29 mouse cellular contexts compared by ENCODE assay signal in the genomic region with DNA sequence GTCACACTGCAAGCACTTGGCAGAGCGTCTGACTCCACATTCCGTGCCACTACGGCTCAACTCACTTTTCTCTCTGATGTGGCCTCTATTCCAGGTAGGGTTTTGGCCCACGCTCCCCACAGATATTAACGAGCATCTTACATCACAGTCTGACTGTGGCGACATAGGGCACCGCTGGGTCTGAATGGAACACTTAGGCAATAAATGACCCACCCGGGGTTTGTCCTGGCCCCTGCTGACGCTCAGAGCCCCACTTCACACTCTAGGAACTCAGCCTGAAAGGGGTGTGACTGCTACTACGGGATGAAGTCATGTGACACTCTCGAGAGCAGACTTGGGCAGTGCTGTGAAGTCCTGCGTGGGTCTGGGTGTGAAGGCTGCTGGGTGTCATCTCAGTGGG.
DNase-seq lines count a peak whose midpoint lies in the region; ATAC-seq and TF ChIP-seq lines count a peak whose summit lies in the region.
"Had no signal": no experiment of that assay in that cellular context is flagged by ENCODE, and none has a peak within 500 bp of the region (broad histone marks: within the 10 kb centered on the region; RNA-seq: fewer than 3 reads in every experiment).

No protein-coding gene starts in this region.

- 55% methylated on average over 12 of the region's 12 CpGs for WGBS in heart, embryonic 12.5 days
- 65% methylated on average over 12 of the region's 12 CpGs for WGBS in heart, embryonic 10.5 days
- WGBS in heart, postnatal 0 days: 32% methylated on average over 12 of the region's 12 CpGs
- WGBS in stomach, embryonic 16.5 days: 68% methylated on average over 12 of the region's 12 CpGs
- 70% methylated on average over 12 of the region's 12 CpGs for WGBS in stomach, postnatal 0 days

- intact Hi-C loops in heart, postnatal 25 days (cut with DNase I): no loop called here

- no peaks in the 10 kb centered on the region for H3K36me3 ChIP-seq in heart, embryonic 12.5 days
- no peaks in the 10 kb centered on the region for H3K36me3 ChIP-seq in heart, embryonic 10.5 days
- no peaks in the 10 kb centered on the region for H3K36me3 ChIP-seq in heart, postnatal 0 days (replicated peaks; ENCODE audit: control insufficient read depth, insufficient read depth, low read length)
- no peaks in the 10 kb centered on the region for H3K36me3 ChIP-seq in stomach, embryonic 16.5 days (ENCODE audit: control insufficient read depth, insufficient read depth, low read length)
- H3K36me3 ChIP-seq in stomach, postnatal 0 days (ENCODE audit: control insufficient read depth, insufficient read depth, low read length): no peaks in the 10 kb centered on the region
- H3K36me3 ChIP-seq: embryonic facial prominence, embryonic 12.5 days; hindbrain, embryonic 13.5 days; kidney, embryonic 15.5 days; midbrain, embryonic 12.5 days; stomach, embryonic 15.5 days had no signal

- H3K4me3 ChIP-seq in heart, embryonic 12.5 days: no peak overlapping the region
- H3K4me3 ChIP-seq in heart, embryonic 10.5 days: no peak overlapping the region
- H3K4me3 ChIP-seq in heart, postnatal 0 days (ENCODE audit: low read depth, low read length): no peak overlapping the region
- H3K4me3 ChIP-seq in stomach, embryonic 16.5 days (replicated peaks; ENCODE audit: low read length): no peak overlapping the region
- H3K4me3 ChIP-seq in stomach, postnatal 0 days (ENCODE audit: low read depth, low read length): no peak overlapping the region
- H3K4me3 ChIP-seq: embryonic facial prominence, embryonic 12.5 days; hindbrain, embryonic 13.5 days; kidney, embryonic 15.5 days; megakaryocyte, embryonic 14.5 days; midbrain, embryonic 12.5 days; stomach, embryonic 15.5 days had no signal

- ATAC-seq in heart, embryonic 12.5 days (ENCODE audit: insufficient number of reproducible peaks, low FRiP score): no peak
- ATAC-seq in heart, postnatal 0 days (ENCODE audit: insufficient read depth, low read depth): peak; percentile 68
- ATAC-seq in stomach, embryonic 16.5 days (ENCODE audit: insufficient read depth, low FRiP score): peak; percentile 25; the same call in 1 of the 2 replicates
- ATAC-seq in stomach, postnatal 0 days (ENCODE audit: low FRiP score, low TSS enrichment): no peak
- ATAC-seq: CD4-positive, CD25-positive, alpha-beta regulatory T cell, adult 4 months; forebrain, embryonic 14.5 days had no signal

- no peaks in the 10 kb centered on the region for H3K27me3 ChIP-seq in heart, embryonic 12.5 days (replicated peaks)
- no peaks in the 10 kb centered on the region for H3K27me3 ChIP-seq in heart, embryonic 10.5 days (ENCODE audit: insufficient read depth, poor library complexity, severe bottlenecking)
- H3K27me3 ChIP-seq in heart, postnatal 0 days (ENCODE audit: control insufficient read depth, insufficient read depth, low read length): no peaks in the 10 kb centered on the region
- H3K27me3 ChIP-seq in stomach, embryonic 16.5 days (ENCODE audit: control insufficient read depth, insufficient read depth, low read length): no peaks in the 10 kb centered on the region
- no peaks in the 10 kb centered on the region for H3K27me3 ChIP-seq in stomach, postnatal 0 days (ENCODE audit: control insufficient read depth, insufficient read depth, low read length)
- H3K27me3 ChIP-seq: embryonic facial prominence, embryonic 12.5 days; hindbrain, embryonic 13.5 days; kidney, embryonic 15.5 days; midbrain, embryonic 12.5 days; stomach, embryonic 15.5 days had no signal

- peak overlapping the region; percentile 23 for H3K4me2 ChIP-seq in heart, embryonic 12.5 days
- peak overlapping the region; percentile 26 for H3K4me2 ChIP-seq in heart, postnatal 0 days (ENCODE audit: low read depth, low read length)
- no peak overlapping the region for H3K4me2 ChIP-seq in stomach, embryonic 16.5 days (ENCODE audit: low read depth, low read length)
- H3K4me2 ChIP-seq in stomach, postnatal 0 days (replicated peaks; ENCODE audit: low read depth): no peak overlapping the region
- H3K4me2 ChIP-seq: embryonic facial prominence, embryonic 12.5 days; hindbrain, embryonic 13.5 days; kidney, embryonic 15.5 days; lung, embryonic 14.5 days; midbrain, embryonic 12.5 days; stomach, embryonic 15.5 days had no signal

- no peak overlapping the region for H3K27ac ChIP-seq in heart, embryonic 12.5 days (ENCODE audit: poor library complexity, severe bottlenecking)
- no peak overlapping the region for H3K27ac ChIP-seq in heart, embryonic 10.5 days
- H3K27ac ChIP-seq in heart, postnatal 0 days (ENCODE audit: low read depth): peak overlapping the region; percentile 6; the same call in 1 of the 2 replicates
- no peak overlapping the region for H3K27ac ChIP-seq in stomach, embryonic 16.5 days (ENCODE audit: low read length)
- no peak overlapping the region for H3K27ac ChIP-seq in stomach, postnatal 0 days (replicated peaks)
- H3K27ac ChIP-seq: embryonic facial prominence, embryonic 12.5 days; hindbrain, embryonic 13.5 days; kidney, embryonic 15.5 days; liver, embryonic 14.5 days; midbrain, embryonic 12.5 days; stomach, embryonic 15.5 days had no signal

- H3K9ac ChIP-seq in heart, embryonic 12.5 days: no peak overlapping the region
- no peak overlapping the region for H3K9ac ChIP-seq in heart, postnatal 0 days (replicated peaks; ENCODE audit: low read depth, low read length)
- no peak overlapping the region for H3K9ac ChIP-seq in stomach, embryonic 16.5 days (ENCODE audit: low read length)
- no peak overlapping the region for H3K9ac ChIP-seq in stomach, postnatal 0 days (ENCODE audit: low read length)
- H3K9ac ChIP-seq: embryonic facial prominence, embryonic 12.5 days; hindbrain, embryonic 13.5 days; kidney, embryonic 15.5 days; liver, embryonic 14.5 days; lung, embryonic 14.5 days; midbrain, embryonic 12.5 days; stomach, embryonic 15.5 days had no signal

- no peak for TF ChIP-seq CTCF in heart, postnatal 0 days (IDR thresholded peaks at IDR 0.05; ENCODE audit: low read depth)
- TF ChIP-seq CTCF in stomach, postnatal 0 days (IDR thresholded peaks at IDR 0.05; ENCODE audit: low read depth): no peak

- peaks cover 25% of the 10 kb centered on the region for H3K4me1 ChIP-seq in heart, embryonic 12.5 days (replicated peaks)
- H3K4me1 ChIP-seq in heart, embryonic 10.5 days: peaks cover 12% of the 10 kb centered on the region; the same call in 1 of the 2 replicates
- H3K4me1 ChIP-seq in heart, postnatal 0 days (ENCODE audit: control insufficient read depth, insufficient read depth): peaks cover 13% of the 10 kb centered on the region; the same call in 1 of the 2 replicates
- 0 out of 2 replicates have a peak, but pooled peaks cover 2% of the 10 kb centered on the region for H3K4me1 ChIP-seq in stomach, embryonic 16.5 days (ENCODE audit: control insufficient read depth, insufficient read depth, low read length)
- H3K4me1 ChIP-seq in stomach, postnatal 0 days (replicated peaks; ENCODE audit: control insufficient read depth, insufficient read depth): no peaks in the 10 kb centered on the region
- H3K4me1 ChIP-seq: embryonic facial prominence, embryonic 12.5 days; midbrain, embryonic 12.5 days; stomach, embryonic 15.5 days had no signal

- DNase-seq in heart, embryonic 10.5 days (ENCODE audit: low spot score): no peak
- DNase-seq in heart, postnatal 0 days (ENCODE audit: low spot score): no peak
- no peak for DNase-seq in heart, postnatal 25 days (ENCODE audit: low spot score)
- no peak for DNase-seq in stomach, postnatal 0 days (ENCODE audit: low spot score)
- DNase-seq in kidney, adult 11 months: no peak
- DNase-seq: adrenal gland, adult 8-10 months; cerebellum, adult 11-12 months; cerebellum, adult 9-11 months; embryo, embryonic 11 days; gastrocnemius, postnatal 14 days; kidney, adult 18-20 months; kidney, postnatal 25 days; liver; lung, embryonic 14.5 days; retina, postnatal 1 day; right cerebral cortex, postnatal 14 days; thymus, adult 18-20 months; thymus, postnatal 25 days had no signal

- no peak for TF ChIP-seq EP300 in heart, postnatal 0 days (IDR thresholded peaks at IDR 0.05; ENCODE audit: low read depth)
- no peak for TF ChIP-seq EP300 in stomach, postnatal 0 days (optimal IDR thresholded peaks at IDR 0.05)

- no peaks in the 10 kb centered on the region for H3K9me3 ChIP-seq in heart, embryonic 12.5 days (replicated peaks)
- H3K9me3 ChIP-seq in heart, embryonic 10.5 days: no peaks in the 10 kb centered on the region
- H3K9me3 ChIP-seq in heart, postnatal 0 days (replicated peaks; ENCODE audit: control insufficient read depth, low read length): no peaks in the 10 kb centered on the region
- H3K9me3 ChIP-seq in stomach, embryonic 16.5 days (replicated peaks; ENCODE audit: control insufficient read depth, low read length): no peaks in the 10 kb centered on the region
- H3K9me3 ChIP-seq in stomach, postnatal 0 days (ENCODE audit: control insufficient read depth, low read length): no peaks in the 10 kb centered on the region
- H3K9me3 ChIP-seq: embryonic facial prominence, embryonic 12.5 days; hindbrain, embryonic 13.5 days; kidney, embryonic 15.5 days; megakaryocyte, embryonic 14.5 days; midbrain, embryonic 12.5 days; stomach, embryonic 15.5 days had no signal

Comparison
In these comparisons a context has a peak if more than half of its experiments do, and no peak if none do; other contexts are left out.
1. ATAC-seq: peak in heart, postnatal 0 days (single experiment) and stomach, embryonic 16.5 days (single experiment); none in heart, embryonic 12.5 days (single experiment) and stomach, postnatal 0 days (single experiment).
2. H3K4me2 ChIP-seq: peak in heart, embryonic 12.5 days (single experiment) and heart, postnatal 0 days (single experiment); none in stomach, embryonic 16.5 days (single experiment) and stomach, postnatal 0 days (single experiment).